Mouse (Mus musculus): Measurements from ENCODE around the gene Tarbp1.

DNA sequence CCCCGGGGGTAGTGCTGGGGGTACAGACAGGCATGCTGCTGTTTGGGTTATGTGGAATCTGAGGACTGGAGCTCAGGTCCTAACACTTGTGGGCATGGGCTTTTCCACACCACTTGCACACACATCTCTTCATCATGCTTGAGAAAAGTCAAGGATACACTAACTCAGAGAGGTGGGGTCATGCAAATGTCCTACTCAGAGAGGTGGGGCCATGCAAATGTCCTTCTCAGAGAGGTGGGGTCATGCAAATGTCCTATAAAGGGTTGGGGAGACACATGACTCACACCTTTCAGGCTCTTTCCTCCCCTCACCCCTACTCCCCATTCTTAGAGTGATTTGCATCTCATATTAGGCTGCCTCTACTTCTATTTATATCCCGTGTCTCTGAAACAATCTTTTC lies 27.9 kb upstream of the Tarbp1 start:
- TF ChIP-seq TAL1 (IDR thresholded peaks at IDR 0.05; ENCODE audit: low read length) (no peak), GATA1 (IDR thresholded peaks at IDR 0.05; ENCODE audit: low read length) (no peak)
